Mouse (Mus musculus): Measurements from ENCODE around the gene Uap1.
"Not testable (repeated sequence)": the region's sequence is repeated elsewhere in the genome, so short reads cannot be mapped to it uniquely, and the experiment has no call there.

Uap1 gene

GRCm38 (mm10) chr1:170112261-170112660 is 62.5 kb downstream of the Uap1 start:
- DNase-seq (ENCODE audit: low read depth, low spot score): no peak

DNA sequence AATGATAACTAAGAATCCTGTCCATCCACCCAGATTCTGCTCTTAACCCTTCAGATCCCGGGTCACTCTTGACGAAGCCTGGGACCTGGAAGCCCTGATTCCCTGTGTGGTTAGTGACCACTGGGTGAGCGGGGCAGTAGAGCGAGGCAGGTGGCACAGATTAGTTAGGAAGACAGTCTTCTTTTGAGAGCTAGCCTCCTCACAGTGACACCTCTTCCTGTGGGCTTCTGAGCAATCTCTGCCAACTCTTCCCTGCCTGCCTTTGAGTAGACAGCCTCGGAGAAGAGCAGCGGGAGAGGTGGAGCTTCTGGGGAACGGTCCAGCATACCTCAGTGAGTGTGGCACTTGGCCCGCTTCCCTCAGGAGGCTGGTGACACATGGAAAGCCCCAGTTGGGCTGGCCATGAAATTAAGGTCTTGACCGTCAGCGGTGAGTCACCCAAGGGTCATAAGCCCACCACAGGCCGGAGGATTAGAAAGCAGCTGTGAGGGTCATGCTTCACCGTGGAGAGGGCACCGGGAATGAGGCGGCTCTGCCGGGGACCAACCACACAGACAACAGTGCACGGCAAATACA is 63.0 kb downstream of the Uap1 start:
- no peak for DNase-seq (ENCODE audit: low read depth, low spot score)

DNA sequence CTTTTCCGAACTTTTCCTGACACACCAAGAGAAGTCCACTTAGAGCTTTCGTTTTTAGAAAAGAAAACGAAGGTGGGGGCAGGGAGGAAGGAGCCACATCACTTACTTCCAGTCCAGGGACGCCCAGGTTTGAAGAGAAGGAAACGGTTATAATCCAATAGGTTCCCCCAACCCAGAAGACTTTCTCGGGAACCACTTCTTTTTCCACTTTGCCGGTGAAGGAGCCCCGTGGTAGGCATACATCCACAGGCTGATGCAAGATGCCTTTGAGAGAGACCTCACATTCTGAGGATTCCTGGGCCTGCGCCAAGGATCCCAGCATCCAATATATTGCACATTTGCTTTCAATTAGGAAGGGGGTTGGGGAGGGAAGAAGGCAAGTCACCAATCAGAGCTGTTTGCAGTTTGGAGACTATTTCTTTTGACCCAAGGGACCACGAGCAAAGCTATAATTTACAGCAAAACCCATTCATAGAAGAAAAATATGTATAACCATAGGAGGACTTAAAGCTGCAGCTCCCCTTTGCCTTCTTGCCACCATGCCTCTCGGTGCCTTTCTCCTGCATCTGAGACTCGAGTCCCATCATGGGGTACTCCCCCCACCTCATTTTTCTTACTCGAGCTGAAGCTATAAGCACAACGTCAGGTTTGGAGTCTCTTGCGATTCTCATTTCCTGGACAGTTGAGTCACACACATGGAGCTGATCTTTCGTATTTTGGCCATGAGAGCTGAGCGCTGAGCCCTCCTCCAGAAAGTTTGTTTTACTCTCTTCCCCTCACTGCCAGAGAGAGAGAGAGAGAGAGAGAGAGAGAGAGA is 64.0 kb downstream of the Uap1 start, which contains the start of gene Ddr2:
Gene Ddr2, minus strand, starts transcription at position 247 of the 817 bp plus-strand sequence.
- DNase-seq (ENCODE audit: low read depth, low spot score): peak; percentile 78

DNA sequence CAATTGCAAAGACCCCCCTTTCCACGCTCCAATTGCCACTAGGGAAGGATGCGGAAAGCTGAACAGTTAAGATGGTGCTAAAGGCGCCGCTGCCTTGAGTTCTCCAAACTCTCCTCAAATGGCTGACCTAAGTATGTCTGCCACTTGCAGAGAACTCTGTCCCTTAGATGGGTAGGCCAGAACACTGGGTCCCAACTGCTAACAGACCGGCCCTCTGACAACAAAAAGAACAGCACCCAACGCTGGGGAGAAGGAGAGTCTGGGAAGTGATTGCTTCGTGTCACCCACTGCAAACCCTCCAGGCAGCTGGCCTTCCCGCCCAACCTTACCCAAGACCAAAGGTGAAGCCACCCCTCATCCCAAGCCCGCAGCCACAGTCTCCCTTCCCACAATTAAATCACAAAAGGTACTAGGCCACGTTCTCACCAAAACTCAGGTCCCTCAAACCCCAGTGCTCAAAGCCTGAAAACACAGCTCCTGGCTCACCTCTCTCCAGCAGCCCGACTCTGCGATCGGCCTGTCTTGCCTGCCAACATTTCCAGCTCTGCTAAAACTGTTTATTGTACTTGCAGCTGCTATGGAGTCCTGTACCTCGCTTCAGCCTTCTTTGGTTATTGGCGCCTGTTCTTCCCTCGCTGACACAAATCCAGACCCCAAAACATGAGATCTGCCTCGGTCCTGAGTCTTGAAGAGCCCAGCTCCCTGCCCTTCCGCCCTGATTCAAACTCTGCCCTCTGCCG is 64.8 kb downstream of the Uap1 start:
- DNase-seq (ENCODE audit: low read depth, low spot score): no peak

GRCm38 (mm10) chr1:170102814-170103213 is 71.9 kb downstream of the Uap1 start:
- DNase-seq (ENCODE audit: low read depth, low spot score): not testable (repeated sequence)
